In the genomic region with DNA sequence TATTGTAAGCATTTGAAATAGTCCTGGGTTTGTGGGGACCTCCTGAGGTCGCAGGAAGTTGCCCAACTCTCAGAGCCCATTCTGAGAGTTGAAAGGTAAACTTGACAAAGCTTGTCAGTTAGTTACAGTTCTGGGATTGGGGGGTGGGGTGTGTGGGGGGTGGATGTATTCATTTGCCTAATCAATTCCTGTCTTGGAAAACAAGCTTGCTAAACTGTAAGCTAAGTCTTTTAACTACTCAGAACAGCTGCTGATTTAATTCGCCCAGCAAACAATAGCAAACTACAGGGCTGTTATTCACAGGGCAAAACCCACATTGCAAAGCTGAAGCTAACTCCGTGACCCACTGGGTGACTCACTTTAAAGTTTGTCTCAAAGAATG, we compare ENCODE assay signal across 9 mouse cellular contexts.
DNase-seq lines count a peak whose midpoint lies in the region; ATAC-seq and TF ChIP-seq lines count a peak whose summit lies in the region.
"Had no signal": no experiment of that assay in that cellular context is flagged by ENCODE, and none has a peak within 500 bp of the region (broad histone marks: within the 10 kb centered on the region; RNA-seq: fewer than 3 reads in every experiment).

No protein-coding gene starts in this region.

- H3K79me2 ChIP-seq in liver, adult 2 months (ENCODE audit: control insufficient read depth, insufficient read depth, low read length), result no peaks in the 10 kb centered on the region; the same call in 1 of the 2 replicates

- no peak overlapping the region for H3K4me2 ChIP-seq in hindbrain, postnatal 0 days (ENCODE audit: low read depth, low read length)
- H3K4me2 ChIP-seq: embryonic facial prominence, embryonic 15.5 days had no signal

- H3K4me3 ChIP-seq in hindbrain, embryonic 10.5 days, result no peak overlapping the region
- no peak overlapping the region for H3K4me3 ChIP-seq in hindbrain, postnatal 0 days (ENCODE audit: low read length)
- H3K4me3 ChIP-seq in liver, adult 2 months (ENCODE audit: insufficient read depth, low read depth, low read length), result peak overlapping the region; percentile 28; the same call in 1 of the 2 replicates
- H3K4me3 ChIP-seq: embryonic facial prominence, embryonic 15.5 days had no signal

- TF ChIP-seq POLR2A in liver, adult 2 months (IDR thresholded peaks at IDR 0.05; ENCODE audit: extremely low read depth, insufficient read depth, low read length), result no peak

- ATAC-seq in hindbrain, postnatal 0 days, result no peak

- H3K4me1 ChIP-seq in hindbrain, embryonic 10.5 days (replicated peaks), result peaks cover 35% of the 10 kb centered on the region
- H3K4me1 ChIP-seq in hindbrain, postnatal 0 days (ENCODE audit: insufficient read depth, low read length), result no peaks in the 10 kb centered on the region
- peaks cover 21% of the 10 kb centered on the region for H3K4me1 ChIP-seq in liver, adult 2 months (ENCODE audit: control insufficient read depth, insufficient read depth, low read length)

- 0 out of 2 replicates have a peak, but pooled peaks cover 3% of the 10 kb centered on the region for H3K27me3 ChIP-seq in hindbrain, embryonic 10.5 days (ENCODE audit: insufficient read depth, poor library complexity, severe bottlenecking)
- no peaks in the 10 kb centered on the region for H3K27me3 ChIP-seq in hindbrain, postnatal 0 days (ENCODE audit: insufficient read depth, low read length)
- H3K27me3 ChIP-seq in liver, adult 2 months (ENCODE audit: control insufficient read depth, insufficient read depth, low read length), result no peaks in the 10 kb centered on the region

- no peaks in the 10 kb centered on the region for H3K9me3 ChIP-seq in hindbrain, embryonic 10.5 days
- no peaks in the 10 kb centered on the region for H3K9me3 ChIP-seq in hindbrain, postnatal 0 days (ENCODE audit: low read length)
- H3K9me3 ChIP-seq: embryonic facial prominence, embryonic 15.5 days had no signal

- H3K27ac ChIP-seq in hindbrain, embryonic 10.5 days, result peak overlapping the region; percentile 77; the same call in 1 of the 2 replicates
- no peak overlapping the region for H3K27ac ChIP-seq in hindbrain, postnatal 0 days
- peak overlapping the region; percentile 82 for H3K27ac ChIP-seq in liver, adult 2 months (replicated peaks; ENCODE audit: insufficient read depth, low read depth, low read length)
- H3K27ac ChIP-seq: embryonic facial prominence, embryonic 15.5 days had no signal

- no peaks in the 10 kb centered on the region for H3K36me3 ChIP-seq in hindbrain, embryonic 10.5 days
- H3K36me3 ChIP-seq in hindbrain, postnatal 0 days (ENCODE audit: insufficient read depth, low read length), result no peaks in the 10 kb centered on the region
- no peaks in the 10 kb centered on the region for H3K36me3 ChIP-seq in liver, adult 2 months (ENCODE audit: control insufficient read depth, insufficient read depth, low read length)
- H3K36me3 ChIP-seq: embryonic facial prominence, embryonic 15.5 days had no signal

- 3% methylated on average over 3 of the region's 3 CpGs for WGBS in hindbrain, embryonic 10.5 days
- WGBS in hindbrain, postnatal 0 days, result 17% methylated on average over 3 of the region's 3 CpGs
- 21% methylated on average over 3 of the region's 3 CpGs for WGBS in liver, adult 2 months

- no peak overlapping the region for H3K9ac ChIP-seq in hindbrain, postnatal 0 days (replicated peaks; ENCODE audit: low read length)
- peak overlapping the region; percentile 38; the same call in 1 of the 2 replicates for H3K9ac ChIP-seq in liver, adult 2 months (ENCODE audit: low read depth, low read length)
- H3K9ac ChIP-seq: embryonic facial prominence, embryonic 15.5 days had no signal

- no peak for DNase-seq in hindbrain, embryonic 10.5 days (ENCODE audit: low spot score)
- no peak for DNase-seq in hindbrain, postnatal 0 days (ENCODE audit: low spot score)
- DNase-seq in 416B (ENCODE audit: low read depth) (peak; percentile 71), R1 (ENCODE audit: low read depth, low spot score) (peak; percentile 91)
- peak; percentile 62 for DNase-seq in liver, adult 2 months (ENCODE audit: extremely low read depth, low read depth, low spot score)
- no peak for DNase-seq in spleen, adult 12 weeks (ENCODE audit: low spot score)
- DNase-seq in layer of hippocampus, postnatal 36 days, result no peak
- no peak for DNase-seq in gastrocnemius, postnatal 4 days (ENCODE audit: low spot score in 2 of 2)

- TF ChIP-seq CTCF in hindbrain, postnatal 0 days (IDR thresholded peaks at IDR 0.05; ENCODE audit: low read depth), result no peak
- no peak for TF ChIP-seq CTCF in liver, adult 2 months (IDR thresholded peaks at IDR 0.05; ENCODE audit: low read depth, low read length)

Comparison
In these comparisons a context has a peak if more than half of its experiments do, and no peak if none do; other contexts are left out.
1. DNase-seq: peak in 416B (single experiment), R1 (single experiment) and liver, adult 2 months (single experiment); none in hindbrain, embryonic 10.5 days (single experiment), hindbrain, postnatal 0 days (single experiment), spleen, adult 12 weeks (single experiment), layer of hippocampus, postnatal 36 days (0 of 2) and gastrocnemius, postnatal 4 days (0 of 2).